Comparison of ENCODE assay signal across 1 mouse cellular context in the genomic region with DNA sequence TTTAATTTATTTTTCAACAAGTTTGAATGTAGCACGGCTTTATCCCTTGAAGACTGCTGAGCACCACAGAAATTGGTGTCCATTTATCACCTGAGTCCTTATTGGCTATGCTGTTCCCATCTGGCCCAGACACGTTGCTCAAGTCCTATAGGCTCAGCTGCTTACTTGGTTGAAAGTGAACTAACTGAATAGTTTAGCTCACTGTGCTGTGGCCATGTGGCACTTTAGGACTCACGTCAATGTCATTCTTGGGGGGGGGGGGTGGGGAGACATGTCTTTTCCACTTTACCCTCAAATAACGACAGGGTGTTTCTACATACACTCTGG.
TF ChIP-seq lines count a peak whose summit lies in the region.

No protein-coding gene starts in this region.

TF ChIP-seq in CH12.LX, 34 proteins besides CTCF, POLR2A, EP300 and RAD21 (continued from another document):
- no peak for TF ChIP-seq KAT2A (IDR thresholded peaks at IDR 0.05; ENCODE audit: insufficient replicate concordance, low read length)
- no peak for TF ChIP-seq CHD1 (IDR thresholded peaks at IDR 0.05; ENCODE audit: low read depth, low read length)
- 0 out of 2 replicates have a peak, but pooled peaks have one; percentile 18 for TF ChIP-seq NELFE (IDR thresholded peaks at IDR 0.05; ENCODE audit: low read depth, low read length)
- TF ChIP-seq ZNF384 (IDR thresholded peaks at IDR 0.05; ENCODE audit: low read depth, low read length) = no peak
